Mouse (Mus musculus) cortical plate, adult 2 months (tissue): ENCODE measurements around the gene Pdss2. TPM values are rescaled to one million over a fixed set of nuclear protein-coding genes. Genes with fewer than 3 reads are reported as not detected.

ENCODE experiments used
- H3K27ac ChIP-seq: fragments of 200-500 bp; 2 replicates; pipeline ENCODE4 v1.5.1; 2012; ENCODE audit warnings: low read length, control low read depth, inconsistent platforms; ENCODE audit not compliant: insufficient read depth
- H3K4me1 ChIP-seq: fragments of 200-500 bp; 2 replicates; pipeline ENCODE4 v1.6.1; 2011; ENCODE audit warnings: low read length; ENCODE audit not compliant: control insufficient read depth, insufficient read depth
- H3K4me3 ChIP-seq: fragments of 200-500 bp; 2 replicates; pipeline ENCODE4 v1.5.1; 2011; ENCODE audit warnings: mild to moderate bottlenecking, low read length, control low read depth; ENCODE audit not compliant: insufficient read depth
- CTCF ChIP-seq: fragments of 200-500 bp; IDR thresholded peaks from 2 replicates; pipeline ENCODE4 v1.5.1; 2011; ENCODE audit warnings: mild to moderate bottlenecking, control low read depth, low read length; ENCODE audit not compliant: insufficient read depth; ENCODE audit errors: extremely low read depth
- POLR2A ChIP-seq: fragments of 200-500 bp; IDR thresholded peaks from 2 replicates; pipeline ENCODE4 v1.6.1; 2011; ENCODE audit warnings: mild to moderate bottlenecking, low read length, control low read depth; ENCODE audit not compliant: insufficient read depth; ENCODE audit errors: extremely low read depth
- polyA plus RNA-seq: library from polyadenylated mRNA; depleted of rRNA; stranded (reverse); fragments of >200 nt; gene quantifications from 2 replicates; pipeline ENCODE4 v1.2.3, GENCODE M21; 2012

Pdss2 gene
- polyA plus RNA-seq, 1 experiment = 12.1 TPM

GRCm38 (mm10) chr10:43292454-43292853 lies 71.2 kb downstream of the Pdss2 start:
- no peaks in the 10 kb centered on the region for H3K4me1 ChIP-seq
- no peak overlapping the region for H3K27ac ChIP-seq
- no peak for TF ChIP-seq POLR2A
- TF ChIP-seq CTCF = no peak
- H3K4me3 ChIP-seq = no peak overlapping the region

- Histone ChIP-seq H3K27ac (no peak overlapping the region), H3K4me3 (no peak overlapping the region), H3K4me1 (no peaks in the 10 kb centered on the region)
- TF ChIP-seq CTCF (no peak), POLR2A (no peak)
Measured at GRCm38 (mm10) chr10:43294331-43294730, 73.0 kb downstream of the Pdss2 start.

- H3K4me1 ChIP-seq = peaks cover 1% of the 10 kb centered on the region; the same call in 1 of the 2 replicates
- H3K4me3 ChIP-seq = no peak overlapping the region
- H3K27ac ChIP-seq = no peak overlapping the region
- TF ChIP-seq POLR2A = no peak
- TF ChIP-seq CTCF = no peak
Measured at GRCm38 (mm10) chr10:43308105-43308810, 87.0 kb downstream of the Pdss2 start.

- H3K4me3 ChIP-seq = no peak overlapping the region
- no peak overlapping the region for H3K27ac ChIP-seq
- peaks cover 1% of the 10 kb centered on the region; the same call in 1 of the 2 replicates for H3K4me1 ChIP-seq
- no peak for TF ChIP-seq CTCF
- no peak for TF ChIP-seq POLR2A
Measured at GRCm38 (mm10) chr10:43310781-43311392, 89.6 kb downstream of the Pdss2 start.

- peaks cover 1% of the 10 kb centered on the region; the same call in 1 of the 2 replicates for H3K4me1 ChIP-seq
- TF ChIP-seq POLR2A = no peak
- no peak overlapping the region for H3K4me3 ChIP-seq
- H3K27ac ChIP-seq = no peak overlapping the region
Measured at GRCm38 (mm10) chr10:43312211-43312610, 90.9 kb downstream of the Pdss2 start.

- Histone ChIP-seq H3K27ac (no peak overlapping the region), H3K4me1 (peaks cover 1% of the 10 kb centered on the region; the same call in 1 of the 2 replicates), H3K4me3 (no peak overlapping the region)
- TF ChIP-seq POLR2A (no peak), CTCF (no peak)
Measured at GRCm38 (mm10) chr10:43312658-43313417, 91.6 kb downstream of the Pdss2 start.

- no peak overlapping the region for H3K27ac ChIP-seq
- TF ChIP-seq POLR2A = no peak
- peaks cover 1% of the 10 kb centered on the region; the same call in 1 of the 2 replicates for H3K4me1 ChIP-seq
- H3K4me3 ChIP-seq = no peak overlapping the region
Measured at GRCm38 (mm10) chr10:43315228-43315627, 93.9 kb downstream of the Pdss2 start.

GRCm38 (mm10) chr10:43317327-43317951 lies 96.2 kb downstream of the Pdss2 start:
- no peak overlapping the region for H3K27ac ChIP-seq
- no peak overlapping the region for H3K4me3 ChIP-seq

GRCm38 (mm10) chr10:43321019-43321418 lies 99.7 kb downstream of the Pdss2 start:
- Histone ChIP-seq H3K4me3 (no peak overlapping the region), H3K4me1 (peaks cover 4% of the 10 kb centered on the region; the same call in 1 of the 2 replicates), H3K27ac (no peak overlapping the region)
- TF ChIP-seq CTCF (no peak), POLR2A (no peak)

More at GRCm38 (mm10) chr10:43317327-43317951, 96.2 kb downstream of the Pdss2 start:
- TF ChIP-seq POLR2A (no peak), CTCF (no peak)
- peaks cover 2% of the 10 kb centered on the region; the same call in 1 of the 2 replicates for H3K4me1 ChIP-seq
